Mouse (Mus musculus) forebrain, embryonic 10.5 days (tissue): ENCODE data around the gene Sipa1l1. TPM values are rescaled to one million over a fixed set of nuclear protein-coding genes. Genes with fewer than 3 reads are reported as not detected.
A peak's percentile ranks its signal among the peaks of the same experiment; 100 is the strongest.
"Not testable (repeated sequence)": the region's sequence is repeated elsewhere in the genome, so short reads cannot be mapped to it uniquely, and the experiment has no call there.

Experiments
- DNase-seq: peaks from one replicate; pipeline ENCODE4 v3.0.0-alpha.2; 2017; ENCODE audit warnings: low spot score; ENCODE audit errors: extremely low spot score
- H3K27ac ChIP-seq: fragments of 300-500 bp; sonication (generic); 2 replicates; pipeline ENCODE4 v1.5.1; 2016; ENCODE audit warnings: mild to moderate bottlenecking
- H3K27me3 ChIP-seq: fragments of 300-500 bp; sonication (generic); 2 replicates; pipeline ENCODE4 v1.6.1; 2016; ENCODE audit warnings: mild to moderate bottlenecking; ENCODE audit not compliant: poor library complexity, severe bottlenecking
- H3K36me3 ChIP-seq: fragments of 300-500 bp; sonication (generic); replicated peaks from 2 replicates; pipeline ENCODE4 v1.6.1; 2016; ENCODE audit warnings: mild to moderate bottlenecking, moderate library complexity
- H3K4me1 ChIP-seq: fragments of 300-500 bp; sonication (generic); 2 replicates; pipeline ENCODE4 v1.6.1; 2016
- H3K4me3 ChIP-seq: fragments of 300-500 bp; sonication (generic); 2 replicates; pipeline ENCODE4 v1.5.1; 2016; ENCODE audit warnings: mild to moderate bottlenecking, moderate library complexity
- H3K9me3 ChIP-seq: fragments of 300-500 bp; sonication (generic); 2 replicates; pipeline ENCODE4 v1.6.1; 2016; ENCODE audit warnings: mild to moderate bottlenecking, moderate library complexity
- WGBS: fragments of 180-500 bp; shearing (Covaris S2); methylation state at CpG from one replicate; pipeline ENCODE4 v1.1.7; 2016; 5-methylcytosine and 5-hydroxymethylcytosine counted together
- polyA plus RNA-seq: library from polyadenylated mRNA; unstranded; fragments of >200 nt; fragmentation: Nextera tagmentation; extraction: Ambion mirVana; gene quantifications from 2 replicates; pipeline ENCODE4 v1.2.1, GENCODE M21; 2016

The Sipa1l1 gene
- polyA plus RNA-seq, 1 experiment from 2014 or later = 40.6 TPM

DNA sequence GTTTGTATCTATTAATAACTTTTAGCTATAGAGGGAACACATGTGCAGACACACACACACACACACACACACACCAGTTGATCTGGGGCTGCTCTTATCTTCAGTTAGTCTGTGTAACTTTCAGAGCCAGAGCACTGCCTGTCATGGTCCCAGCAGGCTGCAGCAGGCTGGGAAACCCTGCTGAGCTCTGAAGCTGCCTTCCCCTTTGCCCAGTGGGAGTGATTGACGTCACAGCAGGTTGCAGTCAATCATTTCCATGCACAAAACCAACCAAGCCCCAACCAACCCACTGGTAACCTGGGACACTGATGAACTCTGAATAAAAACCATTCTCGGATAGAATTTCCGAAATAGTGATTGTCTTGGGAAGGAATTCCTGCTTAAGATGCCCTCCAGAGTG lies 310.3 kb downstream of the Sipa1l1 start:
- no peak overlapping the region for H3K27ac ChIP-seq
- H3K4me1 ChIP-seq = peaks cover 32% of the 10 kb centered on the region
- no peak for DNase-seq
- H3K27me3 ChIP-seq = peaks cover 17% of the 10 kb centered on the region
- 39% methylated on average over 3 of the region's 3 CpGs for WGBS
- no peak overlapping the region for H3K4me3 ChIP-seq
- H3K9me3 ChIP-seq = peaks cover 4% of the 10 kb centered on the region; the same call in 1 of the 2 replicates
- H3K36me3 ChIP-seq = no peaks in the 10 kb centered on the region

DNA sequence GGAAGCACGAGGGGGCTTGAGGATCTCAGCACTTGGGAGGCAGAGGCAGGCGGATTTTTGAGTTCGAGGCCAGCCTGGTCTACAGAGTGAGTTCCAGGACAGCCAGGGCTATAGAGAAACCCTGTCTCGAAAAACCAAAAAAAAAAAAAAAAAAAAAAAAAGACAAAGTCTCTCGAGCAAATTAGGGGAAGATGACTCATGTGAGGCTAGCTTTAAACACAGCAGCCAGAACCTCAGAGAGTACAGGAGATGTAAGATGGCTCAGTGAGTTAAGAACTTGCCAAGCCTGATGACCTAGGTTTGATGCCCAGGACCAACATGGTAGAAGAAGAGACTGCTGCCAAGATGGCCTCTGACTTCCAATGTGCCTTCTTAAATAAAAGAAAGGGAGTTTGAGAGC lies 311.3 kb downstream of the Sipa1l1 start:
- Histone ChIP-seq H3K4me1 (peaks cover 35% of the 10 kb centered on the region), H3K27me3 (peaks cover 17% of the 10 kb centered on the region)
- H3K4me3 ChIP-seq, H3K36me3 ChIP-seq, H3K9me3 ChIP-seq, DNase-seq, H3K27ac ChIP-seq: not testable (repeated sequence)
- WGBS = 83% methylated on average over 5 of the region's 5 CpGs

DNA sequence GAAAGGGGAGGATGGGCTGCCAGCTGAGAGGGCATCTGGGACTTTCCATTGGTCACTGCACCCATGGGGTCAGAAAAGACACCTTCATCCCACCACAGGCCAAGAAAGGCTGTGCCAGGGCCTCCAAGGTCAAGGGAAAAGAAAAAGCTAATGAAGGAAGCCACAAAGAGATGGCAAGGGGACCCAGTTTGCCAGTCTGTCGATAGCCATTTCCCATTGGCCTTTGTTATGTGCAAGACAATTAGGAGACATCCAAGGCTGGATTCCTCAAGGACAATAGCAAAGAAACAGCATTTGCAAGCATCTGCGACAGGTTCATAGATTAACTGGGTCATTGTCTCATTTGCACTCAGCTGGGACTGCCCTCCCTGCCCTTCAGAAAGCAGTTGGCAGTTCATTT lies 316.3 kb downstream of the Sipa1l1 start:
- Histone ChIP-seq H3K4me1 (peaks cover 15% of the 10 kb centered on the region), H3K4me3 (no peak overlapping the region), H3K27ac (no peak overlapping the region), H3K36me3 (no peaks in the 10 kb centered on the region), H3K27me3 (no peaks in the 10 kb centered on the region), H3K9me3 (peaks cover 7% of the 10 kb centered on the region; the same call in 1 of the 2 replicates)
- 68% methylated on average over 2 of the region's 2 CpGs for WGBS
- DNase-seq = no peak

DNA sequence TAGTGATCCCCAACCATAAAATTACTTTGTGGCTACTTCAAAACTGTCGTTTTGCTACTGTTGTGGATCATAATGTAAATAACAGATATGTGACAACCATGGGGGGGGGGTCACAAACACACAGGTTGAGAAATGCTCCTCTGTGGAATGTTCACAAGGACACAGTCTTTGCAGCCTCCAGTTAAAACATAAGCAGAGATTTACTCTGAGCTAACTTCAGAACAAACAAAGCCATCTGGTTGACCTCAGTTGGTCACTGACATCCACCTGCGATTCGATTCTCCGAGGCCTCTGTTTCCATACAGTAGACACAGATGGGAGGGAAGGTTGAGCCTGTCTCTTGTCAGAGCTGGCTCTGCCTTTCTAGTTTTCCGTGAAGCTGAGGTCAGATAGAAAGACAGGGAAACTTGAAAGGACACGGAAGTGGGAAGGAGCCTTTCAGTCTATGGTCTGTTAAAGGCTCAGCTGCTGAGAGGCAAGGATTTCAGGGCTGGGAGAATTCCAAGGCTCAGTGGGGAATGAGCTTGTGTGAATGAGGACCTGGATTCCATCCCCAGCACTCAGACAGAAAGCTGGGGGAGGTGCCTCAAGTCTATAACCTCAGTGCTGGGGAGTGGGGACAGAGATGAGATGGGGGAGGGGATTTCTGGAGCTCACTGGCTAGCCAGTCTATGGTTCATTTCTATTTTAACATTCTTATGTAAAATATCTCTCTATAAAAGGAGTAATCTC lies 317.9 kb downstream of the Sipa1l1 start:
- Histone ChIP-seq H3K27me3 (no peaks in the 10 kb centered on the region), H3K27ac (0 out of 2 replicates have a peak overlapping the region, but pooled peaks have one; percentile 57), H3K9me3 (peaks cover 7% of the 10 kb centered on the region; the same call in 1 of the 2 replicates), H3K4me3 (no peak overlapping the region), H3K4me1 (peaks cover 15% of the 10 kb centered on the region), H3K36me3 (no peaks in the 10 kb centered on the region)
- DNase-seq = no peak
- WGBS = 49% methylated on average over 6 of the region's 6 CpGs

DNA sequence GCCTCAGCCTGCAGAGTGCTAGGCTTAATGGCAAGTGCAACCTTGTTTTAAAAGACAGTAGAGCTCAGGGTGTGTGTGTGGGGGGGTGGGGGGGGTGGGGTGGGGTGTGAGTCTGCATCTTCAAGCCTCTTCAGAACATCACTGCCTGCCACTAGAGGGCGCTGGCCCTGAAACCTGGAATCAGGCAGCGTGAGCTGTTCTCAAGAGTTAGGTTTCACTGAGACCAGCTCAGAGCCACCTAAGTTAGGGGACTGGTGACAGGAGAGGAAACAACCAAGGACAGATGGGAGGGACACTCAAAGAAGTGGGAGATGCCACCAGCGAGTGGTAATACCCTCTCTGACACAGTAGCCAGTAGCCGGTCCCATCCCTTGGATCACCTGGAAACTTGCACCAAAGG lies 320.0 kb downstream of the Sipa1l1 start:
- 60% methylated on average over 4 of the region's 4 CpGs for WGBS
- no peak overlapping the region for H3K27ac ChIP-seq
- H3K36me3 ChIP-seq = no peaks in the 10 kb centered on the region
- H3K9me3 ChIP-seq = peaks cover 6% of the 10 kb centered on the region; the same call in 1 of the 2 replicates
- no peaks in the 10 kb centered on the region for H3K27me3 ChIP-seq
- H3K4me3 ChIP-seq = no peak overlapping the region
- no peak for DNase-seq
- peaks cover 15% of the 10 kb centered on the region for H3K4me1 ChIP-seq

DNA sequence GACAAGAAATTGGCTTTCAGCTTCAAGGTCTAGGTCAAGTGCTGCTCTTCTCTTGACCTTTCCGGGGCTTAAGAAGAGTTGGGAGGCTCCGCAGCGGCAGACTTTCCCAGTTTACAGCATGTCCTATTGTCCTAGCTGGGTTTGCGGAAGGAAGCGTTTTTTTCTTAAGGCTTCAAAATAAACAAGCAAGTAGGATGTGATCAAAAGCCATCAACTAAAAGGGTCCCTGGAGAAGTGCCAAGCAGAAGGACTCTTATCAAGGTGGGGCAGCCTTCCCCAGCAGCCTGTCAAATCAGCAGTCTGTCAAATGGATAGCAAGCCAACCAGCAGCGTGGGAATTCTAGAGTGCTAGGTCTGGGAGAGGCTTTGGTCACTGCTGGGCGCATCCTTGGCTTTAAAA lies 320.5 kb downstream of the Sipa1l1 start:
- Histone ChIP-seq H3K9me3 (peaks cover under 1% of the 10 kb centered on the region; the same call in 1 of the 2 replicates), H3K4me1 (peaks cover 15% of the 10 kb centered on the region), H3K27ac (no peak overlapping the region), H3K27me3 (no peaks in the 10 kb centered on the region), H3K36me3 (no peaks in the 10 kb centered on the region), H3K4me3 (no peak overlapping the region)
- WGBS = 89% methylated on average over 7 of the region's 7 CpGs
- no peak for DNase-seq

DNA sequence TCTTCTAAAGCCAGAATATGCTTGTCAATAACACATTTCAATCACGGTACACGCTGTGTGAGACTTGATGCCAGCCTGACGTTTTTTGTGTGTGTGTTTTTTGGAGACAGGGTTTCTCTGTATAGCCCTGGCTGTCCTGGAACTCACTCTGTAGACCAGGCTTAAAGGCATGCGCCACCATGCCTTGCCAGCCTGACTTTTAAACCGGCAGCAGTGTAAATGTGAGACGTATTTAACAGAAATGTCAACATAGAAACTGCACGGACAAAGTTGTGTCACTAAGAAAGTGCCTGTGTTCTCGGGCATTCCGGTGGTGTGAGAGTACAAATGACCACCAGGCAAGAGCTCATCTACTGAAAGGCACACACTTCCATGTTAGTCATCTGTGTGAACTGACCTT lies 323.3 kb downstream of the Sipa1l1 start:
- Histone ChIP-seq H3K9me3 (no peaks in the 10 kb centered on the region), H3K4me3 (no peak overlapping the region), H3K27ac (no peak overlapping the region), H3K4me1 (no peaks in the 10 kb centered on the region), H3K36me3 (no peaks in the 10 kb centered on the region), H3K27me3 (no peaks in the 10 kb centered on the region)
- no peak for DNase-seq
- 90% methylated on average over 9 of the region's 9 CpGs for WGBS

DNA sequence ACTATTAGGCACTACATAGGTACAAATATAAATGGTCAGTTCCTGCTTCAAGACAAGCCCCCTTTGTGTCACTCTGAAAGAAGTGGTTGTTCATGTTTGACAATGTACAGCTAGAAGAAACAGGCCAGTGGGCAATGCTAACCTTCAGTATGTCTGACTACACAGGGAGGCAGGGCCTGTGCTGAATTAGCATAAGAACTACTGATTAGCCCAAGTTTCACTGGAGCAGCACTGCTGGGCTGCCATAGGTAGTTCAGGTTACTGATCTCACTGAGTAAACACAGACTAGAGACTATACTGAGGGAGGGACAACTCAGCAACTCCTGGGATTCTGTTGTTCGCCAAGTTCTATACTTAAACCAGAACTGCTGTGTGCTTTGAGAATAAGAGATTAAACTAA lies 324.1 kb downstream of the Sipa1l1 start:
- not testable (repeated sequence) for H3K9me3 ChIP-seq, H3K36me3 ChIP-seq, H3K27ac ChIP-seq, DNase-seq, H3K27me3 ChIP-seq, H3K4me1 ChIP-seq, H3K4me3 ChIP-seq
- WGBS = 30% methylated on average over 1 of the region's 1 CpGs

DNA sequence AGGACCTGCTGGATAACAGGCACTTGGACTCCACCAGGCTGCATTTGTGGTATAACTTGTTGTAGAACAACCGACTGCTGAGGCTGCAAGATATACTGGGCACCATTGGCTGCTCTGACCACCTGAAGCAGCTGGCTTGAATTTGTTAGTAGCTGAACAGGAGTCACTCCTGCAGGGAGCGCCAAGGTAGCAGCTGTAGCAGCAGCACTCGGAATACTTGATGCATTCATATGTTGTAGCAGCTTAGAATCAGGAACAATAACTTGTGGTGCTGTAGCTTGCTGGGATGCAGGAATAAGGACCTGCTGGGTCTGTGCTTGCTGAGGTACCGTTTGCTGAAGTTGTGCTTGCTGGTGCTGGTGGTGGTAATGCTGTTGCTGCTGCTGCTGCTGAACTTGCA lies 326.8 kb downstream of the Sipa1l1 start:
- H3K36me3 ChIP-seq = no peaks in the 10 kb centered on the region
- H3K27me3 ChIP-seq = no peaks in the 10 kb centered on the region
- H3K4me3 ChIP-seq = no peak overlapping the region
- no peaks in the 10 kb centered on the region for H3K9me3 ChIP-seq
- no peak for DNase-seq
- H3K27ac ChIP-seq = no peak overlapping the region
- WGBS = 83% methylated on average over 4 of the region's 4 CpGs
- H3K4me1 ChIP-seq = no peaks in the 10 kb centered on the region

DNA sequence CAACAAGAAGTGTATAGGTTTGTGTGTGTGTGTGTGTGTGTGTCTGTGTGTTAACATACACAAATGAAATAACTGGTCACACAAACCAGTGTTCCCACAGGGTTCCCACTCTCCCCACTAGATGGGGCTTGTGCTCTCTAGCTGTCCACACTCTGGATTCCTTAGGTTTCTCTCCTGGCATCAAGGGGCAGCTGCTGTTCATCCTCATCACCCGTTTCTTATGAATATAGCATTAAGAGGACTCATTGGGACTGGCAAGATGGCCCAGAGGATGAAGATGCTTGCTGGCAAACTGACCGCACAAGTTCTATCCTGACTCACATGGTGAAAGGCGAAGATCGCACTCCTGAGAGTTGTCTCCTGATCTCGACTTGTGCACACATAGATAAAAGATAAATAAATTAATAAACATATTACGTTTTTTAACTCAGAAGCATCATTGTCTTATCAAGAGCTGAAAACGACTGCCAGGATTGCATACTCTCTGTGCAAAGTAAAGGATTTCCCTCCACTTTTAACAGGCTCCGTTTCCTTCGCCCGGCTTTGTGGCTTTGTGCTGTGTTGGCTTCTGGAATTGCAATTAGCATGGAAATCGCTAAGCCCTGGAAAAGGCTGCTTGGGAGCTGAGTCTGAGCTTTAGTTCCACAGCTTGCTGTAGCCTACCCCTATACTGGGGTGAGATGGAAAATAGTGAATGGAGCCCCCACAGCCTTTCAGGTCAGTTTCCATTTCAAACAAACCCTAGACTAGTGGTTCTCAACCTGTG lies 328.9 kb downstream of the Sipa1l1 start:
- no peaks in the 10 kb centered on the region for H3K27me3 ChIP-seq
- no peaks in the 10 kb centered on the region for H3K36me3 ChIP-seq
- peak; percentile 58 for DNase-seq
- H3K27ac ChIP-seq = 0 out of 2 replicates have a peak overlapping the region, but pooled peaks have one; percentile 48
- no peaks in the 10 kb centered on the region for H3K4me1 ChIP-seq
- WGBS = 29% methylated on average over 11 of the region's 11 CpGs
- no peaks in the 10 kb centered on the region for H3K9me3 ChIP-seq
- peak overlapping the region; percentile 38 for H3K4me3 ChIP-seq

DNA sequence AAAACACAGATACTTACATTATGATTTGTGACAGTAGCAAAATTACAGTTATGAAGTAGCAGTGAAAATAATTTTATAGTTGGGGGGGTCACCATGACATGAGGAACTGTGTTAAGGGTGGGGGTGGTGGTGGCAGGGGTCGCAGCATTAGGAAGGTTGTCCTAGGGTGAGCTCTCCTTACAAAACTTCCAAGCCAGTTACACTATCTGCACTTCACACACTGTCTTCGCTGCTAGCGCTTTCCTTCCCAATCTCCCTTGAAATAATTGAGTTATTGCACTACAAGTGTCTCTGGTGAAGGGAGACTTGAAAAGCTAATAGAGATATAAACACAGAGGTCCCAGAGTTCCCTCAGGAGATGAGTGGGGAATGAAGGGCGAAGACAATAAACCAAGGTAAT lies 329.6 kb downstream of the Sipa1l1 start:
- WGBS = 86% methylated on average over 4 of the region's 4 CpGs
- H3K4me3 ChIP-seq = no peak overlapping the region

DNA sequence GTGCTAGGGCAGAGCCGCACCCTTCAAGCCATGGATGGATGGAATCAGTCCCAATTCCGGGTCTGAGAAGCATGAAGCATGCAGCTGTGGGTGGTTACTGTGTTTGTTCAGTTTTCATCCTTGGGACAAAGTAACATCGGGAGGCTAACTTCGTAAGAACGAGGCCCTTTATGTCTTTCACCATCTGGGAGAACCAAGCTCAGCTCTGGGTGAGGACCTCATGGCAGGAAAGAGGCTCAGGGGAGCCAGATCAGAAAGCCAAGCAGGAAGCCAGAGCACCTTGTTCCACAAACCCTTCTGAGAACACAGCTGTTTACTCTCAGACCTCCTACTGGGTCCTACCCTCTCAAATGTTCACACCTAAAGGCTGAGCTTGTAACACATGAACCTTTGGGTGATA lies 330.6 kb downstream of the Sipa1l1 start:
- 91% methylated on average over 5 of the region's 5 CpGs for WGBS
- no peak overlapping the region for H3K27ac ChIP-seq
- no peaks in the 10 kb centered on the region for H3K27me3 ChIP-seq
- H3K4me3 ChIP-seq = no peak overlapping the region
- H3K9me3 ChIP-seq = no peaks in the 10 kb centered on the region
- no peak for DNase-seq
- H3K4me1 ChIP-seq = no peaks in the 10 kb centered on the region
- no peaks in the 10 kb centered on the region for H3K36me3 ChIP-seq

More for the DNA sequence above, 329.6 kb downstream of the Sipa1l1 start:
- Histone ChIP-seq H3K9me3 (no peaks in the 10 kb centered on the region), H3K36me3 (no peaks in the 10 kb centered on the region), H3K27me3 (no peaks in the 10 kb centered on the region), H3K27ac (no peak overlapping the region), H3K4me1 (no peaks in the 10 kb centered on the region)
- no peak for DNase-seq
